Mouse (Mus musculus): ENCODE data around the gene 2900011O08Rik.

GRCm38 (mm10) chr16:14120941-14121340, 134.5 kb downstream of the 2900011O08Rik start:
- no peak for TF ChIP-seq CTCF (IDR thresholded peaks at IDR 0.05; ENCODE audit: extremely low read depth, insufficient read depth, low read length)
- no peak for TF ChIP-seq POLR2A (IDR thresholded peaks at IDR 0.05; ENCODE audit: extremely low read depth, insufficient read depth, low read length)
